In the genomic region with DNA sequence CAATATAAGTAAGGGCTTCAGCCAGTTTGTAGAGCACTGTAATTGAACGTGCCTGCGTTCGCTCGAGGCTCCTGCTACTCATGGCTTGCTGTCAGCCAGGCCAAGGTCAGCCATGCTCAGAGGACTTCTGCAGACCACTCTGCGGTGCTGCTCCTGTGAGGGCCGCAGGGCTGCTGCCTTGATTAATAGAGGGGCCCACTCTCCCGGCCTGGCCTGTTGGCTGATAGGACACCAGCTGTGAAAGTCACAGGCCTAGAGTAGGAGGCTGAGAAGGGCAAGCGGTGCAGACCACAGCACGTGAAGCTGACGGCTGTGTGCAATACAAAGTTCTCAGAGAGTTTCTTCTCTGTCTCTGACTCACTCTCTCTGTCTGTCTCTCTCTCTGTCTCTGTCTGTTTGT, we compare ENCODE assay signal across 18 mouse cellular contexts.
DNase-seq lines count a peak whose midpoint lies in the region; ATAC-seq and TF ChIP-seq lines count a peak whose summit lies in the region.
"Had no signal": no experiment of that assay in that cellular context is flagged by ENCODE, and none has a peak within 500 bp of the region (broad histone marks: within the 10 kb centered on the region; RNA-seq: fewer than 3 reads in every experiment).

No protein-coding gene starts in this region.

- peaks cover 6 to 11% of the 10 kb centered on the region in 2 experiments for H3K4me1 ChIP-seq in heart, embryonic 14.5 days (ENCODE audit: control insufficient read depth in 2 of 2, insufficient read depth in 2 of 2, low read length in 2 of 2)
- H3K4me1 ChIP-seq in heart, adult 2 months (ENCODE audit: control insufficient read depth, insufficient read depth, low read length), result no peaks in the 10 kb centered on the region
- H3K4me1 ChIP-seq in kidney, adult 2 months (ENCODE audit: control insufficient read depth, insufficient read depth, low read length), result no peaks in the 10 kb centered on the region
- H3K4me1 ChIP-seq in limb, embryonic 10.5 days, result peaks cover 22% of the 10 kb centered on the region

- peak overlapping the region; percentile 54; the same call in 1 of the 2 replicates for H3K9ac ChIP-seq in heart, embryonic 14.5 days (ENCODE audit: low read length)
- no peak overlapping the region for H3K9ac ChIP-seq in heart, adult 2 months (ENCODE audit: low read depth, low read length)
- H3K9ac ChIP-seq: forebrain, embryonic 13.5 days had no signal

- H3K27ac ChIP-seq in heart, embryonic 14.5 days (replicated peaks in 1 of 2; ENCODE audit: control insufficient read depth in 1 of 2, insufficient read depth in 1 of 2, low read depth in 2 of 2, low read length in 2 of 2), result peak overlapping the region in 1 of 2 experiments; percentile 57; a peak in 2 of 4 replicates
- H3K27ac ChIP-seq in heart, adult 2 months, result no peak overlapping the region
- H3K27ac ChIP-seq in kidney, adult 2 months (ENCODE audit: insufficient read depth, low read depth, low read length), result no peak overlapping the region
- H3K27ac ChIP-seq in limb, embryonic 10.5 days, result 0 out of 2 replicates have a peak overlapping the region, but pooled peaks have one; percentile 7
- H3K27ac ChIP-seq: forebrain, embryonic 13.5 days had no signal

- TF ChIP-seq EP300 in heart, adult 2 months (IDR thresholded peaks at IDR 0.05; ENCODE audit: insufficient read depth, low read depth, low read length), result no peak

- ATAC-seq in heart, embryonic 14.5 days (ENCODE audit: insufficient number of reproducible peaks, insufficient read depth, low FRiP score, low read depth), result peak; percentile 39; the same call in 1 of the 2 replicates
- ATAC-seq: forebrain, embryonic 13.5 days had no signal

- no peak for TF ChIP-seq CTCF in heart, adult 2 months (IDR thresholded peaks at IDR 0.05)
- no peak for TF ChIP-seq CTCF in kidney, adult 2 months (conservative IDR thresholded peaks at IDR 0.05; ENCODE audit: insufficient read depth, insufficient read length, low read depth, low read length)

- WGBS in heart, embryonic 14.5 days, result 23% methylated on average over 10 of the region's 10 CpGs
- 75% methylated on average over 10 of the region's 10 CpGs for WGBS in heart, adult 2 months
- WGBS in kidney, adult 2 months, result 74% methylated on average over 10 of the region's 10 CpGs
- WGBS in limb, embryonic 10.5 days, result 51% methylated on average over 10 of the region's 10 CpGs

- H3K4me3 ChIP-seq in heart, embryonic 14.5 days (ENCODE audit: control insufficient read depth in 1 of 2, insufficient read depth in 1 of 2, low read depth in 1 of 2, low read length in 2 of 2), result no peak overlapping the region
- H3K4me3 ChIP-seq in heart, adult 2 months, result no peak overlapping the region
- H3K4me3 ChIP-seq in kidney, adult 2 months (ENCODE audit: insufficient read depth, low read depth, low read length), result no peak overlapping the region
- H3K4me3 ChIP-seq in limb, embryonic 10.5 days, result no peak overlapping the region
- H3K4me3 ChIP-seq: forebrain, embryonic 13.5 days had no signal

- H3K27me3 ChIP-seq in heart, embryonic 14.5 days (ENCODE audit: control insufficient read depth, insufficient read depth, low read length), result no peaks in the 10 kb centered on the region
- H3K27me3 ChIP-seq in heart, adult 2 months (ENCODE audit: control insufficient read depth, insufficient read depth, low read length), result no peaks in the 10 kb centered on the region
- no peaks in the 10 kb centered on the region for H3K27me3 ChIP-seq in kidney, adult 2 months (replicated peaks; ENCODE audit: control insufficient read depth, insufficient read depth, low read length)
- no peaks in the 10 kb centered on the region for H3K27me3 ChIP-seq in limb, embryonic 10.5 days (ENCODE audit: low read depth, poor library complexity, severe bottlenecking)
- H3K27me3 ChIP-seq: forebrain, embryonic 13.5 days had no signal

- DNase-seq in adrenal gland, postnatal 36 days, result peak; percentile 18 to 26
- no peak for DNase-seq in adrenal gland, adult 18-20 months (ENCODE audit: low spot score in 2 of 2)
- no peak for DNase-seq in heart, adult 2 months
- peak; percentile 23 for DNase-seq in kidney, postnatal 10 days
- no peak for DNase-seq in kidney, adult 2 months
- no peak for DNase-seq in limb, embryonic 10.5 days (ENCODE audit: low spot score)
- DNase-seq in ovary, postnatal 14 days (ENCODE audit: low spot score), result no peak
- DNase-seq: cerebellum, adult 9-11 months; gastrocnemius, postnatal 25 days; heart, postnatal 4 days; kidney, adult 11 months; layer of hippocampus, postnatal 36 days; left cerebral cortex, postnatal 4 days; lung, adult 2 months; lung, postnatal 36 days had no signal

- H3K79me2 ChIP-seq in heart, adult 2 months (replicated peaks; ENCODE audit: control insufficient read depth, insufficient read depth, low read length), result no peaks in the 10 kb centered on the region

- H3K9me3 ChIP-seq in heart, embryonic 14.5 days (ENCODE audit: control insufficient read depth, low read length), result no peaks in the 10 kb centered on the region
- no peaks in the 10 kb centered on the region for H3K9me3 ChIP-seq in limb, embryonic 10.5 days (replicated peaks)
- H3K9me3 ChIP-seq: forebrain, embryonic 13.5 days had no signal

- TF ChIP-seq POLR2A in heart, adult 2 months (IDR thresholded peaks at IDR 0.05; ENCODE audit: insufficient read depth, low read depth, low read length), result no peak
- TF ChIP-seq POLR2A in kidney, adult 2 months (IDR thresholded peaks at IDR 0.05; ENCODE audit: low read depth, low read length), result no peak

- intact Hi-C loops in heart, adult 2 months (cut with DNase I), result no loop called here

- H3K36me3 ChIP-seq in heart, embryonic 14.5 days (ENCODE audit: control insufficient read depth, insufficient read depth, low read length), result no peaks in the 10 kb centered on the region
- no peaks in the 10 kb centered on the region for H3K36me3 ChIP-seq in heart, adult 2 months (ENCODE audit: control insufficient read depth, insufficient read depth, low read length)
- H3K36me3 ChIP-seq in kidney, adult 2 months (ENCODE audit: control insufficient read depth, insufficient read depth, low read length), result no peaks in the 10 kb centered on the region
- H3K36me3 ChIP-seq in limb, embryonic 10.5 days, result no peaks in the 10 kb centered on the region

- H3K4me2 ChIP-seq in heart, embryonic 14.5 days (ENCODE audit: low read length), result no peak overlapping the region
- H3K4me2 ChIP-seq: forebrain, embryonic 13.5 days; liver, embryonic 11.5 days had no signal

Comparison
In these comparisons a context has a peak if more than half of its experiments do, and no peak if none do; other contexts are left out.
1. DNase-seq: peak in adrenal gland, postnatal 36 days (2 of 2) and kidney, postnatal 10 days (single experiment); none in adrenal gland, adult 18-20 months (0 of 2), heart, adult 2 months (0 of 2), kidney, adult 2 months (single experiment), limb, embryonic 10.5 days (single experiment) and ovary, postnatal 14 days (single experiment).